Mouse (Mus musculus): ENCODE measurements at regions not wholly inside any gene's neighbourhood (a gene's known extent, or its start where the extent isn't known, plus 50 kb on each side); places are given as distances from the start of the nearest gene placed in this dataset.

DNA sequence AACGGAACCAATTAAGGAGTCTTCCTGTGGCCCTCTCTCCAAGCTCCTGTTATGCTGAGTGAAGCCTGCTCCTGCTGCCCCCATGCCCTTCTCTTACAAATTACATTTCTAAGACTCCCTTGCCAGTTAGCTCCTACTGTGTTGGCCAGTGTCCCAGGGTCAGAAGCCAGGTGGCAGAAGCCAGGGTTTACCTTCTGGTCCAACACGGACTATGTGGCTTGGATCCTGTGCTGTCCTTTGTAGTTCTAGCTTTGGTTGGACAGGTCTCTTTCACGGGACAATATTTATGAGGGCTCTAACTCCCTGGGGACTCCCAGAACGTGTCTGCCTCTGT lies 134.3 kb downstream of the Nufip1 start:
- TF ChIP-seq CTCF (IDR thresholded peaks at IDR 0.05; ENCODE audit: extremely low read depth, insufficient read depth, insufficient read length, insufficient replicate concordance) (no peak), POLR2A (IDR thresholded peaks at IDR 0.05; ENCODE audit: low read depth, low read length) (no peak)
